Mouse (Mus musculus) embryonic facial prominence, embryonic 14.5 days (tissue): ENCODE data around the gene Ppm1l. TPM values are rescaled to one million over a fixed set of nuclear protein-coding genes. Genes with fewer than 3 reads are reported as not detected.
A peak's percentile ranks its signal among the peaks of the same experiment; 100 is the strongest.

Experiments
- ATAC-seq: fragments of 200-750 bp; cut with Nextera tagmentation; 2 replicates; pipeline ENCODE4 v1.8.0; 2017; ENCODE audit warnings: low read depth, moderate number of reproducible peaks, moderate TSS enrichment
- DNase-seq: peaks from one replicate; pipeline ENCODE4 v3.0.0-alpha.2; 2015; ENCODE audit warnings: low spot score
- H3K27ac ChIP-seq: fragments of 300-500 bp; sonication (generic); replicated peaks from 2 replicates; pipeline ENCODE4 v1.5.1; 2014; ENCODE audit warnings: low read depth, mild to moderate bottlenecking, low read length, moderate library complexity
- H3K27me3 ChIP-seq: fragments of 300-500 bp; sonication (generic); replicated peaks from 2 replicates; pipeline ENCODE4 v1.6.1; 2014; ENCODE audit warnings: low read length; ENCODE audit not compliant: control insufficient read depth, insufficient read depth
- H3K36me3 ChIP-seq: fragments of 300-500 bp; sonication (generic); 2 replicates; pipeline ENCODE4 v1.6.1; 2014; ENCODE audit warnings: low read length, mixed read lengths; ENCODE audit not compliant: control insufficient read depth, insufficient read depth
- H3K4me1 ChIP-seq: fragments of 300-500 bp; sonication (generic); 2 replicates; pipeline ENCODE4 v1.6.1; 2014; ENCODE audit warnings: antibody characterized with exemption, low read length; ENCODE audit not compliant: control insufficient read depth, insufficient read depth
- H3K4me2 ChIP-seq: fragments of 300-500 bp; sonication (generic); 2 replicates; pipeline ENCODE4 v1.6.1; 2014; ENCODE audit warnings: low read depth, mild to moderate bottlenecking, low read length, moderate library complexity, mixed read lengths
- H3K4me3 ChIP-seq: fragments of 300-500 bp; sonication (generic); 2 replicates; pipeline ENCODE4 v1.5.1; 2014; ENCODE audit warnings: low read depth, mild to moderate bottlenecking, low read length
- H3K9ac ChIP-seq: fragments of 300-500 bp; sonication (generic); 2 replicates; pipeline ENCODE4 v1.6.1; 2014; ENCODE audit warnings: low read depth, mild to moderate bottlenecking, low read length, moderate library complexity, mixed read lengths
- H3K9me3 ChIP-seq: fragments of 300-500 bp; sonication (generic); 2 replicates; pipeline ENCODE4 v1.6.1; 2016; ENCODE audit warnings: low read length; ENCODE audit not compliant: control insufficient read depth
- WGBS: fragments of 180-500 bp; shearing (Covaris S2); extraction: QIAGEN DNeasy Blood & Tissue Kit; methylation state at CpG from one replicate; pipeline ENCODE4 v1.1.7; 2014; 5-methylcytosine and 5-hydroxymethylcytosine counted together
- polyA plus RNA-seq: library from polyadenylated mRNA; unstranded; fragments of >200 nt; fragmentation: Nextera tagmentation; extraction: Ambion mirVana; gene quantifications from 2 replicates; pipeline ENCODE4 v1.2.1, GENCODE M21; 2014

Ppm1l gene
- polyA plus RNA-seq, 1 experiment from 2014 or later = 10.9 TPM

DNA sequence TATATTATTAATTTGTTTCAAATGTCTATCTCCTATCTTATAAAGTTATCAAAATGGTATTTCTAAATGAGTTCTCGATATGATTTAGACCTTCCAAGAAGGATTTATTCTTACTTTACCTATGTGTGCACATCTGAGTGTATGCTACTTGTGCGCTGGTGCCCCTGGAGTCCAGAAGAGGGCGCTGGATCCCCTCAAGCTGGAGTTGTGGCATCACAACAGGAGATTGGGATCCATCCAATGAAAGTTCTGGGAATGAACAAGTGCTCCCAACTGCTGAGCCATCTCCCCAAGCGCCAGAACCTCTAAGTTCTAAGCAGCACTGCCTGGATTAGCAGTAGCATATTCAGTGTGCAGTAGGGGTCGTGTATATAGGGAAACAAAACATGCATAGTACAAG is 78.4 kb downstream of the Ppm1l start:
- no peak for DNase-seq
- 81% methylated on average over 5 of the region's 5 CpGs for WGBS
- no peak for ATAC-seq
- Histone ChIP-seq H3K36me3 (no peaks in the 10 kb centered on the region), H3K4me3 (no peak overlapping the region), H3K4me1 (no peaks in the 10 kb centered on the region), H3K4me2 (no peak overlapping the region), H3K27ac (no peak overlapping the region), H3K9ac (no peak overlapping the region), H3K9me3 (no peaks in the 10 kb centered on the region), H3K27me3 (no peaks in the 10 kb centered on the region)

DNA sequence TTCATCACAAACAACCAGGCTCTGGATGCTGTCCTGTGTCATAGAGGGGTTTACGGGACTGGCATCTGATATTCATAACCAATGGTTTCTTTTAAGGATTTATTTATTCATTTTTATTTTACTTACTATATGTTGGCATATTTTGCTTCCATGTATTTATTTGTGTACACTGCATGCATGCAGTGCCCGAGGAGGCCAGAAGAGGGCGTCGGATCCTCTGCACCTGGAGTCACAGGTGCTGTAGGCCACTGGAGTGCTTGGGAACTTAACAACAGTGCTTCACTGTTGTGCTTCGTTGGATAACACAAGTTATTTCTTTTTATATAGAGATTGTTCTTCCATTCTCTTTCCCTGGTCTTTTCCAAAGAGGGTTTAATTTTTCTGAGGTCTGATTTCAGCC is 81.1 kb downstream of the Ppm1l start:
- no peaks in the 10 kb centered on the region for H3K27me3 ChIP-seq
- H3K36me3 ChIP-seq = no peaks in the 10 kb centered on the region
- ATAC-seq = no peak
- no peak for DNase-seq
- no peaks in the 10 kb centered on the region for H3K4me1 ChIP-seq
- H3K9me3 ChIP-seq = no peaks in the 10 kb centered on the region
- no peak overlapping the region for H3K27ac ChIP-seq
- no peak overlapping the region for H3K4me2 ChIP-seq
- H3K9ac ChIP-seq = no peak overlapping the region
- 60% methylated on average over 5 of the region's 5 CpGs for WGBS
- H3K4me3 ChIP-seq = no peak overlapping the region

DNA sequence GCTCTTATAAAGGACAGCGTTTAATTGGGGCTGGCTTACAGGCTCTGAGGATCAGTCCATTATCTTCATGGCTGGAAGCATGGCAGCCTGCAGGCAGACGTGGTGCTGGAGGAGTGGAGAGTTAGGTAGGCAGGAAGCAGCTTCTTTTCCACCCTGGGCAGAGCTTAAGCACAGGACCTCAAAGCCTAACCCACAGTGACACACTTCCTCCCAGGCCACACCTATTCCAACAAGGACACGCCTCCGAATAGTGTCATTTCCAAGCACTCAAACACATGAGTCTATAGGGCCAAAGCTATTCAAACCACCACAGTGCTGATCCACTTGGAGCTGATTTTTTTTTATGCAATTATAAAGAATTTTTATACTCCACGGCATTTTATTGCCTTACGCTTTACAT is 82.7 kb downstream of the Ppm1l start:
- no peak for DNase-seq
- Histone ChIP-seq H3K27me3 (no peaks in the 10 kb centered on the region), H3K9me3 (no peaks in the 10 kb centered on the region), H3K4me1 (no peaks in the 10 kb centered on the region), H3K4me3 (no peak overlapping the region), H3K27ac (no peak overlapping the region), H3K9ac (no peak overlapping the region), H3K4me2 (no peak overlapping the region), H3K36me3 (no peaks in the 10 kb centered on the region)
- WGBS = 78% methylated on average over 6 of the region's 6 CpGs
- ATAC-seq = no peak

DNA sequence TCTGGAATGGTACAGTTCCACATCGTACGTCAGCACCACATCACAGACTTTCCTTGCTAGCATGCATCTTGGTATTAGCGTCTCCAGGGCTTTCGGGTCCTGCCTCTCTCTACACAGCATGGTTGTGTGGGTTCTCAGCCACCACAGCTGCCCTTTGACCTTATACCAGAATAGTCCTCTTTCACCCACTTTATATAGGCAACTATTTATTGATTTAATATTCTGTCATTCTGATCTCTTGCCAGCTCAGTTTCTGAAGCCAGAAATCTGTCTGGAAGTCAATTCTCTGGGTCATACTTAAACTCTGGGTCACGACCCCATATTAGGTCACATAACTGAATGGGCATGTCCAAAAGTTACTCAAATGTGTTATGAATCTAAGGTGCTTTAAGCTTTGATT is 86.5 kb downstream of the Ppm1l start:
- H3K27me3 ChIP-seq = no peaks in the 10 kb centered on the region
- H3K4me1 ChIP-seq = no peaks in the 10 kb centered on the region

DNA sequence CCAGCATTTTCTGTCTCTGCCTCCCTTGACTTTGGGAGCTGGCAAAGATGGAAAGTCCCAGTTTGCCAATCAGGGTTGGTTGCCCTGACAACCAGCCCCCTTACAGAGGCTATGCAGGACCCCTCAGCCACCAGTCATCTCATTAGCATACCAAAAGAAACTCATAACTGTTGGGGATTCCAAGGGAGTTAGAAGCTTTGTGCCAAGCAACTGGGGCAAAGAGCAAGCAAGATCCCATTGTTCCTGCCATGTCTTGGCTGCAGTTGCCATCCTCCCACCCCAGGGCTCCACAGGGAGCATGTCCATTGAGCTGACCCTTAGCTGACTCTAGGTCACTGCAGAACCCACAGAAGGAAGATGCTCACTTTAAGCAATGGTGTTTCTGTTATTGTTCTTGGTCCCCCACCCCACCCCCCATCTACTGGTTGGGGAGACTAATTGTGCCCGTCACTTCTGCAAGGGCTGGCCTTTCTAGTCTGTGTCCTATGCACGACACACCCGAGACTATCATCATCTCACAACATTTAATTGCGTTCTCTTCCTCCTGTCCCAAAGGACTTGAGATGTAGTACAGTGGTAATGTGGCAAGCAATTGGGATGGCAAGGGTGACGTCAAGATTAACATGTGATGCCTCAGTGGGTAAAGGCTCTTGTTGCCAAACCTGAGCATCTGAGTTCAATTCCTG is 89.7 kb downstream of the Ppm1l start:
- WGBS = 82% methylated on average over 5 of the region's 5 CpGs
- H3K4me2 ChIP-seq = no peak overlapping the region
- H3K9me3 ChIP-seq = no peaks in the 10 kb centered on the region
- no peak overlapping the region for H3K4me3 ChIP-seq
- ATAC-seq = no peak
- no peaks in the 10 kb centered on the region for H3K36me3 ChIP-seq
- H3K4me1 ChIP-seq = peaks cover 8% of the 10 kb centered on the region
- H3K9ac ChIP-seq = no peak overlapping the region
- no peaks in the 10 kb centered on the region for H3K27me3 ChIP-seq
- H3K27ac ChIP-seq = no peak overlapping the region
- no peak for DNase-seq

More for the DNA sequence above, 86.5 kb downstream of the Ppm1l start:
- no peak for ATAC-seq
- no peak for DNase-seq
- H3K9me3 ChIP-seq = no peaks in the 10 kb centered on the region
- H3K9ac ChIP-seq = no peak overlapping the region
- H3K36me3 ChIP-seq = no peaks in the 10 kb centered on the region
- H3K4me3 ChIP-seq = no peak overlapping the region
- no peak overlapping the region for H3K4me2 ChIP-seq
- WGBS = 81% methylated on average over 5 of the region's 5 CpGs
- no peak overlapping the region for H3K27ac ChIP-seq

DNA sequence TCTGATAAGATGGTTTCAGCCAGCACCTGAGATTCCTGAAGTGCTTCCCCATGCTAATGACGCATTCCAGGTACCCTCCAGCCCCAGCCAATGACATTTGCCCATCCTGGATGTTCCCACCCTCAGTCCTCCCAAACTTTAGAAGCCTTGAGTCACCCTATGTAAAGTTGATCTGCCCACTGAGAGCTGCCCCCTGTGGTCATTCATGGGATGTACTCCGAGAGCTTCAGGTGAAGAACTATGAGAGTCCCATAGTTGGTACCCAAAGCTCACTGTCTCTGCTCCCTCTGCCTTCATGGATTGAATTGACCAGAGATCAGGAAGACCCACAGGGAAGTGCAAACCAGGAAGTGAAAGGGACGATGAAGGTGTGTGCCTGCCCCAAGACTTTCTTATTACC is 91.4 kb downstream of the Ppm1l start:
- Histone ChIP-seq H3K27me3 (no peaks in the 10 kb centered on the region), H3K4me1 (peaks cover 11% of the 10 kb centered on the region), H3K9me3 (no peaks in the 10 kb centered on the region), H3K4me2 (no peak overlapping the region), H3K9ac (no peak overlapping the region), H3K4me3 (no peak overlapping the region), H3K36me3 (no peaks in the 10 kb centered on the region), H3K27ac (no peak overlapping the region)
- DNase-seq (no peak), ATAC-seq (no peak)
- WGBS = 82% methylated on average over 3 of the region's 3 CpGs

DNA sequence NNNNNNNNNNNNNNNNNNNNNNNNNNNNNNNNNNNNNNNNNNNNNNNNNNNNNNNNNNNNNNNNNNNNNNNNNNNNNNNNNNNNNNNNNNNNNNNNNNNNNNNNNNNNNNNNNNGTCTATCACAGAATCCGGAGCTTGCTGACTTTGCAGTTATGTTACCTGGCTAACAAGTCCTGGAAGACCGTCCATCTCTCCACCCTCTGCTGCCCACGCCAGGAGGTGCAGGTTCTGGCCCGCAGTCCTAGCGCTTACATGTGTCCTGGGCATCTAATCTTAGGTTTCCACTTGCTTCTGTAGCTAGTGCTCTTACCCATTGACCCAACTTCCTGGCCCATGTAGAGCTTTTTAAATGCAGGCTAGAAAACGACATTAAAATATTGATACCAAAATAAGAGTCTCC is 99.5 kb downstream of the Ppm1l start:
- Histone ChIP-seq H3K4me2 (no peak overlapping the region), H3K27ac (no peak overlapping the region), H3K9ac (no peak overlapping the region), H3K27me3 (no peaks in the 10 kb centered on the region), H3K4me1 (peaks cover 5% of the 10 kb centered on the region; the same call in 1 of the 2 replicates), H3K9me3 (no peaks in the 10 kb centered on the region), H3K36me3 (no peaks in the 10 kb centered on the region), H3K4me3 (no peak overlapping the region)
- ATAC-seq = no peak
- WGBS = 83% methylated on average over 6 of the region's 6 CpGs
- no peak for DNase-seq

DNA sequence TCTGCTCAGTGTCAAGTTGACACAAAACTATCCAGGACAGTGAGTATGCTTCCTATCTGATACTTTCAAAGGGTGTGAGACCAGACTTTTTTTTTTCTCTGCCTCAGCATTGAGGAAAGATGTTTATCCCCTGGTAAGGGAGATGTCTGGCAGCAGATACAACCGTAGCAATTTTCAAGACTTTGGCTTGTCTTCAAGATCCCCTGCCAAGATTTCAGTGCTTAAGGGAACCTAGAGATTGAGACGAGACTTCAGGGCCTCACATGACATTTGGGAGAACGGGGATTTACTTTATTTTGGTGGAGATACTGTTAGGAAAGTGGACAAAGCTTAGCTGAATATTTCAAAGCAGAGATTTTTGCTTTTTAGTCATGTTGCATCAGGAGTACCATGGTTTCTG is 106.1 kb downstream of the Ppm1l start:
- Histone ChIP-seq H3K9ac (no peak overlapping the region), H3K9me3 (no peaks in the 10 kb centered on the region), H3K4me2 (no peak overlapping the region), H3K27ac (no peak overlapping the region), H3K27me3 (no peaks in the 10 kb centered on the region), H3K36me3 (no peaks in the 10 kb centered on the region), H3K4me3 (no peak overlapping the region), H3K4me1 (peaks cover 8% of the 10 kb centered on the region)
- ATAC-seq = no peak
- 37% methylated on average over 3 of the region's 3 CpGs for WGBS
- DNase-seq = peak; percentile 45

DNA sequence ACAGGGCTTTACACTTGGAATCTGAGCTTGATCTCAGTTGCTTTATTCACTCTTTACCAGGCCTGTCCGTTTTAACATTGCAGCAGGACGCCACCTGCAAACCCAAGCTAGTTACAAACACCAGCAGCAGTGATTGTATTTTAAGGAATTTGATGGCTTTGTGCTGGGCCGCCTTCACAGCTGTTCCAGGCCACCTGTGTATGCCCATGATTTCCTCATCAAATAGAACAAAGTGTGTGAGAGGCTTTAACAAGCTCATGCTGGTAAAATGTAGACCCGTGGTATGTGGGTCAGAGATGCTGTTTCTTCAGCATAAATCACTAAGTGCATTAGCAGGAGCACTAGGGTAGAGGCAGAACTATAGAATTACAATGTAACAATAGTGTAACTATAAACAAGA is 106.7 kb downstream of the Ppm1l start:
- no peaks in the 10 kb centered on the region for H3K36me3 ChIP-seq
- DNase-seq (peak; percentile 56), ATAC-seq (peak; percentile 84)
- 52% methylated on average over 4 of the region's 4 CpGs for WGBS
- H3K4me1 ChIP-seq = peaks cover 8% of the 10 kb centered on the region
- H3K9ac ChIP-seq = no peak overlapping the region
- H3K27ac ChIP-seq = no peak overlapping the region
- H3K4me2 ChIP-seq = no peak overlapping the region
- no peaks in the 10 kb centered on the region for H3K27me3 ChIP-seq
- no peak overlapping the region for H3K4me3 ChIP-seq
- H3K9me3 ChIP-seq = no peaks in the 10 kb centered on the region
